Mouse (Mus musculus): ENCODE measurements around the gene D17H6S53E.

D17H6S53E gene

DNA sequence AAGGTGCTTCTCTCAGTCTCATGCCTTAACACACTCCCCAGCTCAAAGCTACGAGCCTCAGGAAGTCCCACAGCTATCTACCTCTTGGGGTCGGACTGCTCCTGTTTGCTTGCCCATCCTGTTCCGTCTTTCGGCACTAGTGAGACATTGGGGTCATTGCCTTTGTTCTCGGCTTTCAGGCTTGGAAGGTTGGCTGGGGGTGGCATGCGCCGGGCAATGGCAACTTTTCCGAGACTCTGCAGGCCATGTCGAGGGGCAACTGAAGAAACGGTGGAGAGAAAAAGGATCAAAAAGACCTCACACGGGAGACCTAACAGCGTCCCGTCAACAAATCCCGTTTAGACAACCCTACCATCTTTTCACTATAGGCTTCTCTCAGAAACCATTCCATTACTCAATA is 35.9 kb downstream of the D17H6S53E start:
- DNase-seq (ENCODE audit: low spot score in 2 of 2), result no peak

DNA sequence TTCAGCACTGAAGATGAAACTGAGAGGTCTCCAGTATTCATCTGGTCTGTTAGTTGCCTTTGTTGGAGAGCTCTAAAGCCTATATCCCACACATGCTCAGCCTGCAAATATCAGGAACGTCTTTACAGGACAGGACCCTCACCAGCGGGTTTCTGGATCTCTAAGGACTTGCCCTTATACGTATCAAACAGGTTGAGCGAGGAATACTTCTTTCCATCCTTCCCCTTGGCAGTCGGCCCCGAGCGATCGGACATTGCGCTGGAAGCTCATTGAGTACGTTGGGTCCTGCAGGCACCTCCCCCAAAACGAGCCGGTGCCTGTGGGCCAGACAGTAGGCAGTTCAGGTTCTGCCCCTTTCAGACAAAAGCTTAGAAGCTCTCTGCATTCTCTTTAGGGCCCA is 36.6 kb downstream of the D17H6S53E start:
- peak in 1 of 2 experiments; percentile 52 for DNase-seq (ENCODE audit: low spot score in 2 of 2)

DNA sequence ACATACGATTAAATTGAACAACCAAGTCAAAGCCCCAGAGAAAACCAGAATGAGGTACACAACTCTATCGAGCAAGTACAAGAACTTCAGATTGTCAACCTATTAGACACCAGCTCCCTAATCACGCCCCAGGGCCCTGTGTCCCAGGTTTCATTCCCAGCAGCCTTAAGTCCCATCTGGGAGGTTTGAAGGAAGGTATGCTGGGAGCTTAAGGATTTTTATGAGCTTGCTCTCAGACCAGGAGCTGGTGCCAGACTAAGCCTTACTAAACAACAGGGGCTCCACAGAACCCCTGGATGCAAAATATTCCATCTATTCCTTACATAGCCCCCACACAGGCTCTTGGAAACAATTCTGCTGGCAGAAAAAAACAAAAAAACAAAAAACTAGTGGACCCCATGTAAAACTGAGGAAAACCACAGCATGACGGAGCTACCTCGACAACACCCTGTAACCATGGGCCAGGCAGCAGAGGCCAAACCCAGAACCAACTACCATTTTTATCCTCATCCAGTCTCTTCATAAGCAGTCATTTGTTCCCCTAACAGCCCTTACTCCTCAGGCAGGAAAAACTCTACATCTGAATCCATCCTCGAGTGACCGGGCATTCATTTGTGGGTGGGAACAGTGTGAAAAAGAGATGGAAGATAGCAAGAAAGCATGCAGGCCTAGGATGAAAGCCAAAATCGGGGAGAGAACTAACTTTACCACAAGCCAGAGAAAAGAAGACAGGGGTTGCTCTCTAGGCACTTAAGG is 37.3 kb downstream of the D17H6S53E start:
- DNase-seq (ENCODE audit: low spot score in 2 of 2), result no peak

DNA sequence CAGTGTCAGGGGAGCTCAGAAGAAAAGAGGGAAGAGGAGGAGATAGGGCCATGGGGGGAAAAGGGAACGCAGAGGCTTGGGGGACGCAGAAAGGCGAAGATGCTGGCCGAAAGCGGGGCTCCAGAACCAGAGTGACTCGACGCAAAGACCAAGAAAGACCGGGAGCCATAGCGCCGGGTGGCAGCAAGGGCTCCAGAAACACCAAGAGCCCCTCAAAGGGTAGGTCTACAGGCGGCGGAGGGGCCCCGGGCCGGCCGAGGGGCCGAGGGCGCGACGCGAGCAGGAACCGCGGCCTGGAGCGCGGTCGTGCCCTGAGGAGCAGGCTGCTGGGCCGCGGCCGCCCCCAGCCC is 38.0 kb downstream of the D17H6S53E start:
- peak in 1 of 2 experiments; percentile 55 for DNase-seq (ENCODE audit: low spot score in 2 of 2)

DNA sequence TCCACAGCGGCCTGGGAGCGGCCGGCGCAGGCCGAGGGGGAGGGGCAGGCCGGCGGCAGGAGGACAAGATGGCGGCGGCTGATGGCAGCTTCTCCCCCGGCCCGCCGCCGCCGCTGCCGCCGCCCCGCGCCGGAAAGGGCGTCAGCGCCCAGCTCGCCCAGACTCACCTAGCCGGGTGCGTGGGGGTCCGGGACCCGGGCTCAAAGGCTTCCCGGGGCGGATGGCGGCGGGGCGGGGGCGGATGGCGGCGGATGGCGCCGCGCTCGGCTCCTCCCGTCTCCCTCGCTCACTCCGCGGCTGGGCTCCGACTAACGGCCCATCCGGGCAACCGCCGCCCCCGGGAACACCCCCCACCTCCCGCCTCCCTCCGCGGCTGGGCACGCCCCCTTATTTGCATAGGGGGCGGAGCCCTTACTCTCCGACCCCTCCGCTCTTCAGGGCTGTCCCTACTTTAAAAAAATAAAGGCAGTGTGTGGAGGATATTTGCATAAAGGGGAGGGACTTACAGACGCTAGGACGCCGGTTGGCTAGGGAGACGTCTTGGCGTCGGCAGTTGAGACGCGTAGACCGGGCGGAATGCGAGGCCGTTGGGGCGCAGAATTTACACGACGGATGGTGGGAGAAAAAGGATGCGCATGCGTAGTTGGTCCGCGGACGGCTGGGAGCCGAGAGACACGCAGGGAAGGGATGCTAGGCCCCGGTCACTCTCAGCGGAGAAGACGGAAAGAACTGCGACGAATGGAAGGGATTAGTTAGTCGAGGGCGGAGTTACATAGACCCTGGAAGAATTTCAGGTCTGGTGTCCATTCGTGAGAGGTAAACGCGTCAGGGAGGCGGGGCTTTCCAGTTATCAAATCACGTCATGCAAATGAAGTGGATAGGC is 38.6 kb downstream of the D17H6S53E start, which contains the start of gene Prrc2a:
Prrc2a (minus strand) TSS at position 330 of the 883 bp plus-strand sequence.
- peak; percentile 99 for DNase-seq (ENCODE audit: low spot score in 2 of 2)

DNA sequence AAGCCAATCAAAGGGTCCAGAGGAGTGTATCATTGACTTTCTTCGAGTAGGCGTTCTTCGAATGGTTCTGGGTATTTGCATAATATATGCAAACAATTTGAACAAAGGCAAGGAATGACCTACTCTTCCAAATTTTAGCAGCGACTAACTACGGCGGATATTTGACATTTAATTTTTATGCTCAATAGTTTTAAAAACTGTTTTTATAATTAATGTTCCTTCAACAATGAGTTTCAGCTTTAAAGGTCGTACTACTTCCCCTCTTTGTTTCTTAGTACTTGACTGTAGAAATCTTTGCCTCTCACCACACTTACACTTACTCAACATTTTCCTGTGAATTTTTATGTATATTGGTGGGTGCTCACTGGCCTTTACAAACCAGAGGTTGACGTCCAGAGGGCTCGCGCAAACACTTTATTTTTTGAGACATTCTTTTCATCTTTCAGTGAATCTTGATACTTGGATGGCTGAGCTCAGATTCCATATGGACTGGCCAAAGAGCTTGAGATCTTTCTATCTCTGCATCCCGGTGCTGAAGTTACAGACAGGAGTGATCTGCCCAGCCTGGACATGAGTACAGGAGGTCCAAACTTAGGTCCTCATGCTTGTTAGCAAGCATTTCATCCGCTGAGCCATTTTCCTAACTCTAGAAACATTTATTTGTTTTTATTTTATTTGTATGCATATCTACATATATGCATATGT is 39.4 kb downstream of the D17H6S53E start:
- DNase-seq (ENCODE audit: low spot score in 2 of 2), result no peak

DNA sequence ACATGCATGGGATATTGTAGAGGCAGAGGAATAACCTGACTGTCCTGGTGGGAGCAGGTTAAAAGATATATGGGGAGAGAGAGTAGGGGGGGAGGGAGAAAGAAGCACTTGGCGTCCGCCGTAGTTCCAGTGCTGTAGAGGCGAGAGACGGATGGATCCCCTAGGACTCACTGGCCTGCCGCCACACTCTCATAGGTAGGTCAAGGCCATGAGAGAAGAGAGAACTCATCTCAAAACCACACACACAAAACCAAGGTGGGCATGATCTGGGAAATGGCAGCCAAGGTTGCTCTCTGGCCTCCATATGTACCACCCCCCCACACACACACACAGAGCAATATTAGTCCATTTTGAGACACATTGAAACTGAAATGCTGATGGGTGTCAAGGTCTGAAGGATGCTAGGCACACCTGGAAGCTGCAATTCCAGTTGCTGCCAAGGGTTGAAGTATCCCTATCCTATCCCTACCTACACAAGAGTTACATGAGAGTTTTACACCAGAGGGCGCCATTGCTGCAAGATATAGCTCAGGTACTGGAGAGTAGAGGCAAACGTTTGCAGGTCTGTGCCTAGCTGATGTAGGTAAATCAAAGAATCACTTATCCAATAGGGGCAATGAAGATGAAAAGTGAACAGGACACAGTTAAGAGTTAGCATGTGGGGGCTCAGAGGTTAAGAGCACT is 40.3 kb downstream of the D17H6S53E start:
- DNase-seq (ENCODE audit: low spot score in 2 of 2), result peak; percentile 59 to 60

DNA sequence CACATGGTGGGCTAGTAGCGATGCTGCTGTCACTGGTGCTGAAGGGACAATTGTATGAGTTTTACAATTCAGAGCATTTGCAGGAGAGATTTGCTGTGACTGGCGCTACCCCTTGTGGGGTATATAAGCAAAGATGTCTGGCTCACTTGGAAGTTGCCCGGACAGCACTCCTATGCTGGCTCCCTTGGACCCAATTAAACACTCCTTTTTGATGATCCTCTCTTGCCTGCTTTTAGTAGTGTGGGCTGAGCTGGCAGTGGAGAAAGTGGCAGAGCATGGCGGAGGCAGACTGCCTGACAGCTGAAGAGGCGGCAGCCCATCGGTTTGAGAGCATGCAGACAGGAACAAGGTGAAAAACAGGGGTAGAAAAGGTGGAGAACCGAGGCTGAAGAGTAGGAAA is 41.6 kb downstream of the D17H6S53E start:
- no peak for DNase-seq (ENCODE audit: low spot score in 2 of 2)

DNA sequence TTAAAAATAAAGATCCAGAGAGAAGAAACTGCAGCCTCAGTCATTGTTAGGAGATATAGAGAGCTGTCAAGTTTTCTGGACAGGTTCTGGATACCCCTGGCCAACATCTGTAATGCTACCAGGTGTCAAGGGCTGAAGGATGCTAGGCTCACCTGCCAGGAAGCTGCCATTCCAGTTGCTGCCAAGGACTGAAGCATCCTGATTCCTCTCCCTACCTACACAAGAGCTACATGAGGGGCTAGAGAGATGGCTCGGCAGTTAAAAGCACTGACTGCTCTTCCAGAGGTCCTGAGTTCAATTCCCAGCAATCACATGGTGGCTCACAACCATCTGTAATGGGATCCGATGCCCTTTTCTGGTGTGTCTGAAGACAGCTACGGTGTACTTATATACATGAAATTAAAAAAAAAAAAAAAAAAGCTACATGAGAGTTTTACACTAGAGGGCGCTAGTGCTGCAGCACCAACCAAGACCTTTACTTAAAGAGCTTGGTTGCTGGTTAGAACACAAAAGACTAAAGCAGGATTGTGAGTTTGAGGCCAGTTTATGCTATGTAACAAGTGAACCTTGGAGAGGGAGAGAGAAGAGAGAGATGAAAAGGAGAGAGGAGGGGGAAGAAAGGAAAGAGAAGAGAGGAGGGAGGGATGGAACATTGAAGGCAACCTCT is 42.5 kb downstream of the D17H6S53E start:
- no peak for DNase-seq (ENCODE audit: low spot score in 2 of 2)

DNA sequence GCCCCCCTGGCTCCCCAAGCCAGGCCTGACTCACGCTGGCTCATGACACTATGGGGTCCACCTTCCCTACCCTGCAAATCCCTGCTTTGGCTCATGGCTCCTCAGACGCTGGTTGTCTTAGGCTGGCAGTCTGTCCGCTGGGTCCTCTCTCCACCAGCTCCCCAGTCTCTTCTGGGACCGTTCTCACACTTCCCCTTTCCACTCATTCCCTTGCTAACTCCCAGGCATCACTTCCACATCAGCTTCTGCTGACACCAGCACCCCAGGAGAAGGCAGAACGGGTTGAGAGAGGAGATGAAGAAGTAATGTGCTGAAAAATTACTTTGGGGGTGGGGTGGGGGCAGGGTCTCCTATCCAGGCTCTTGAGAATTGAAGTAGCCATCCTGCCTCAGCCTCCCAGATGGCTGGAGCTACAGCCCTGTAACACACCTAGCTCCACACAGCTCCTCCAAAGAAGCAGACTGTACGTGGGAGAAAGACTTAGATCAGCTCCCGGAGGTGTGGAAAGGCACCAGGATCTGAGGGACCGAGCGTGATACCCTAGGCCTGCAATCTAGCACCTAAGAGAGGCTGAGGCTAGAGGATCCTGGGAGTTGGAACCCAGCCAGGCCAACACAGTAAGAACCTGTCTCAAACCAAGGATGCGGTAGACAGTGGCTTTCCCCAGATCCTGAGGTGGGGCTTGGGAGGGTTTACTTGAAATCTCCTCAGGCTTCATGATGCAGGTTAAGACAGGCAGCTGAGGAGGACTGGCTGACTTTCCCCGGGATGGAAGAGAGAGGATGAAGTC is 46.5 kb downstream of the D17H6S53E start:
- DNase-seq (ENCODE audit: low spot score in 2 of 2), result no peak

DNA sequence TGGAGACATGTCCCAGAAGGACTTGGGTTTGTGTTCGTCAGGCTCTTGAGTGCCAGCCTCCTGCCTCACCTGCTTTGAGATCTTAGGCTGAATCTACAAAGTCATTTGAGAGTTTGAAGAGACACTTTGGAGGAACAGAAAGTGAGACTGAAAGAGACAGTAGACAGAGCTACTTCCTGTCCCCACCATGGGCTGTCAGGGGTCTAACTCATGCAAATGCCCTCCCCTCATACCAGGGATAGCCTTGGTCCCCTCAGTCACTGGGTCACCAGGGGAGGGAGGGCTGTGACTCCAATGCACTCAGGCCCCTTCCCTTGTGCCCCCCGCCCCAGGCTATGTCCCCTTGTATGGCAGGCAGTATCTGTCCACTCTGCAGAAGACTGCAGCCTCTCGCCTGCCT is 47.2 kb downstream of the D17H6S53E start:
- no peak for DNase-seq (ENCODE audit: low spot score in 2 of 2)

DNA sequence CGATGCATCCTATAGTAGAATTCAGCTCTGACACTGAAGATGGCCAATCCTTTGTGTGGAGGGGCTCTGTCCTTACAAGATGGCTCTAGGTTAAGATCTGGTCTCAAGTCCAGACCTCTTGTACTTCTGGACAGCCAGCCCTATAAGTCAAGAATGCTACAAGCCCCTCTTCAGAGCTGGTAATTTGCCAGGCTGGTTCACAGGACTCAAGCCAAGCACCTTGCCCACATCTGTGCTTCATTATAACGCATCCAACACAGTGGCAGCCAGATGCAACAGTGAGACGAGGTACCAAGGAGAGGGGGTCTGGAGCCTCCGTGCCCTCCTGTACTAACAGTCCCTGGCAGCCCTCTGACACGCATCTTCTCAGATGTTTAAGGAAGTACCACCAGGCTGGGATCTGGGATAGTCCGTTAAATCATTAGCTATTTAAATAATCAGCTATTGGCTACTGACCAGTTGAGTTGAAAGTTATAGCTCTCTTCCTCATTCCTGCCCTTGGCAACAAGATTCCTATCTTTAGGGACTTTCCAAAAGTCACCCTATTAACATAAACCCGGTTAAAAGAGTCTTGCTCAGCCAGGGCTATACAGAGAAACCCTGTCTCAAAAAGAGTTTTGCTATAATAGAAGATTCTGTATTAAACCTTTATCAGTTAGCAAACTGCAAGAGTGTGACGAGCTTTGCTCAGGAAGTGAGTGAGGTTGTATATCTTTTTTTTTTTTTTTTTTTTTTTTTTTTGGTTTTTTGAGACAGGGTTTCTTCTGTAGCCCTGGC is 48.2 kb downstream of the D17H6S53E start:
- DNase-seq (ENCODE audit: low spot score in 2 of 2), result no peak

DNA sequence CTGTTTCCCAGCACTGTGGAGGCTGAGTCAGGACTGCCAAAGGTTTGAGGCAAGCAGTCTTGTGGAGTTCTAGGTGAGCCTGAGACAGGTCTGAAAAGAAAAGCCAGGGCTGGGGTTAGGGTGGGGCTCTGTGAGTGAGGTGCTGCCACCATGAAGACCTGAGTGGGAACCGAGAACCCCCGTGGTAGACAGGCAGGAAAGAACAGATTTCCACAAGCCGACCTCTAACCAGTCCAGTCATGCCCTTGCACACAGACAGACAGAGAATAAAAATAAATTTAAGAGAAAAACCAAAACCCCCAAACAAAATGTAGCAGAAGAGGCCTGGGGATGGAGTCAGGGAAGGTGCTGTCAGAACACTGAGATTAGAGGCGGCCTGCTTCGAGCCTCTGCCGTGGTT is 49.2 kb downstream of the D17H6S53E start:
- DNase-seq (ENCODE audit: low spot score in 2 of 2), result no peak

DNA sequence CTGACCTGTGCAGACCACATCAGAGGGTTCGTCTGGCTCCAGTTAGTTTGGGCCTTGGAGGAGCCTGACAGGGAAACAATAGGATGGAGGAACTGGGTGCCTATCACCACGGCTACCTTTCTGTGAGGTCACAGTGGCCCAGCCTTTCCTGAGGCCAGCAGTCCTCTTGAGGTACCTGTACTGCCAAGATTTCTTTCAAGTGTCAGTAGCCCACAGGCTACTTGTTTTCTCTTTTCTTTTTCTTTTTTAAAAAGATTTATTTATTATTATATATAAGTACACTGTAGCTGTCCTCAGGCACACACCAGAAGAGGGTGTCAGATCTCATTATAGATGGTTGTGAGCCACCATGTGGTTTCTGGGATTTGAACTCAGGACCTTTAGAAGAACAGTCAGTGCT is 49.8 kb downstream of the D17H6S53E start, which contains the start of gene Aif1:
Aif1 (minus strand) TSS at position 101 of the 400 bp plus-strand sequence.
- no peak for DNase-seq (ENCODE audit: low spot score in 2 of 2)

Data from heart, adult 9 months (tissue).